Mouse (Mus musculus) CH12.LX (cell line): ENCODE data around the gene Crtc2.

Experiments used
- CTCF ChIP-seq, 2 experiments: IDR thresholded peaks in 1 of 2; conservative IDR thresholded peaks in 1 of 2; 2 replicates each; pipeline ENCODE4 v1.5.1; 2011 to 2012; ENCODE audit warnings: low read depth in 2 of 2, low read length in 2 of 2, improper control_type of control experiment in 1 of 2, inconsistent platforms in 1 of 2, mild to moderate bottlenecking in 1 of 2, moderate library complexity in 1 of 2
- SIN3A ChIP-seq: IDR thresholded peaks from 2 replicates; pipeline ENCODE4 v1.6.1; 2012; ENCODE audit warnings: low read length, improper control_type of control experiment, inconsistent platforms
- UBTF ChIP-seq: IDR thresholded peaks from 2 replicates; pipeline ENCODE4 v1.6.1; 2012; ENCODE audit warnings: low read depth, mild to moderate bottlenecking, inconsistent platforms, low read length, improper control_type of control experiment, moderate library complexity
- ZC3H11A ChIP-seq: IDR thresholded peaks from 2 replicates; pipeline ENCODE4 v1.6.1; 2012; ENCODE audit warnings: low read depth, mild to moderate bottlenecking, inconsistent platforms, low read length, improper control_type of control experiment

GRCm38 (mm10) chr3:90221123-90221522, 32.8 kb upstream of the Crtc2 start:
- no peak for TF ChIP-seq CTCF (conservative IDR thresholded peaks at IDR 0.05 in 1 of 2, IDR thresholded peaks at IDR 0.05 in 1 of 2; ENCODE audit: low read depth in 2 of 2, low read length in 2 of 2)
- TF ChIP-seq UBTF = no peak
- no peak for TF ChIP-seq SIN3A
- TF ChIP-seq ZC3H11A = no peak
